Mouse (Mus musculus): Measurements from ENCODE around the gene Smox. TPM values are rescaled to one million over a fixed set of nuclear protein-coding genes. Genes with fewer than 3 reads are reported as not detected.
A peak's percentile ranks its signal among the peaks of the same experiment; 100 is the strongest.

Smox gene
- total and polyA plus RNA-seq, 2 experiments from 2014 or later, result 55.4 to 67.9 TPM

DNA sequence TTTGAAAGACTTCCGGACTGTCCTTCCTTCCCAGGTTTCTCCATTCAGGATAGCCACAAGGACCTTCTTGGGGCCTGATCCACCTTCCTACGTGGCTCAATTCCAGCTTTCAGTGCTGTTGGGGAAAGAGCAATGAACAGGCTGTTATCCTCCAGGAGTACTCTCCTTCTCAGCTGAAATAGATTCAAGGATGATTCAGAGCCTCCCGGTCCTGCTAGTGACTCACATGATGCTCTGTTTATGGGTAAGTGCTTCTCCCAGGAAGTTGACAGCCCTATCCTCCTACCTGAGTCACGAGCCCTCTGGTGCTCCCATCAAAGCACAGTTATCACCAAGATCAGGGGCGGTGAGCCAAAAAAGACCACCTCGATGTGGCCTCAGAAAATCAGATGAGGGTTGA is 7.1 kb upstream of the Smox start:
- no peak overlapping the region for H3K4me2 ChIP-seq (ENCODE audit: low read depth)
- no peak overlapping the region for H3K4me3 ChIP-seq (ENCODE audit: low read depth, low read length)
- H3K9ac ChIP-seq, result no peak overlapping the region
- no peaks in the 10 kb centered on the region for H3K4me1 ChIP-seq (ENCODE audit: insufficient read depth)
- H3K36me3 ChIP-seq (ENCODE audit: insufficient read depth), result no peaks in the 10 kb centered on the region
- ATAC-seq, result no peak
- no peak for DNase-seq
- no peak overlapping the region for H3K27ac ChIP-seq (ENCODE audit: low read depth, low read length)
- 86% methylated on average over 6 of the region's 6 CpGs for WGBS
- H3K27me3 ChIP-seq (ENCODE audit: insufficient read depth, low read length), result no peaks in the 10 kb centered on the region
- H3K9me3 ChIP-seq (ENCODE audit: low read length), result no peaks in the 10 kb centered on the region
- TF ChIP-seq CTCF (IDR thresholded peaks at IDR 0.05; ENCODE audit: low read depth), result no peak

DNA sequence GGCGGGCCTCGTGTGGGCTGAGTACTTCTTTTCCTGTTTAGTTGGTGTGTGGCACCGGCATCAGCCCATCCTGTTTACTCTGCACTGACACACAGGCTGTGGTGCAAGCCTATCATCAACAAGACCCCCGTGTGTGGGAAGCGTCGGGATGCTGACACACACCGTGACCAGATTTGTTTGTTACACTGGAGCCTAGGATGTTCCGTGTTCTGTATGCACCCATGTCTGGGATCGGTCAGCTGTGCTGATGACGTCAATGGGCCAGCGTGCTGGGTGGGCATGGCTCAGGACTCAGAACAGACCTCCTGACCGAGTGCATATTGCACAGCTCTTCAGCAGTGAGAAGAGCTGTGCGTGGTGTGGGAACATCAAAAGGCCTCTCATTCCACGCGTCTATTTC is 6.2 kb upstream of the Smox start:
- no peak for ATAC-seq
- H3K36me3 ChIP-seq (ENCODE audit: insufficient read depth), result no peaks in the 10 kb centered on the region
- no peak overlapping the region for H3K27ac ChIP-seq (ENCODE audit: low read depth, low read length)
- H3K9ac ChIP-seq, result no peak overlapping the region
- H3K27me3 ChIP-seq (ENCODE audit: insufficient read depth, low read length), result no peaks in the 10 kb centered on the region
- no peak for DNase-seq
- TF ChIP-seq CTCF (IDR thresholded peaks at IDR 0.05; ENCODE audit: low read depth), result no peak
- WGBS, result 91% methylated on average over 15 of the region's 15 CpGs
- no peak overlapping the region for H3K4me3 ChIP-seq (ENCODE audit: low read depth, low read length)
- H3K9me3 ChIP-seq (ENCODE audit: low read length), result no peaks in the 10 kb centered on the region
- no peaks in the 10 kb centered on the region for H3K4me1 ChIP-seq (ENCODE audit: insufficient read depth)
- H3K4me2 ChIP-seq (ENCODE audit: low read depth), result no peak overlapping the region

DNA sequence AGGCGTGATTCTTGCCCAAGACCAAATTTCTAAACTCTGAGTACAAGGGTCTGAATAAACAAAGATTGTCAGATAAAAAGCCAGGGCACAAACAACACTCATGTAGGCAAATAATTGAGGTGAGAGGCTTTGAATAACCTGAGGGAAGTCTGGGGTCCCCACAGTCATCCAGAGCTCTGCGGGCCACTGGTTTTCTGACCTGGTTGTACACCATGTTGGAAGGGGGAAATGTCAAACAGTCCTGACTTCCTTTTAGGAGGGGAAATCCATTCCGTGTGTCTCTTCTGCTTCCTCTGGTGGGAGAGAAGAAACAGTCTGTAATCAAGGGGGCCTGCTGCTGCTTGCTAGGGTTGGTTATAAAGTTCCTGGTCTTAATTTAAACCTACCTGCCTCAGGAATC is 5.2 kb upstream of the Smox start:
- Histone ChIP-seq H3K27me3 (ENCODE audit: insufficient read depth, low read length) (no peaks in the 10 kb centered on the region), H3K4me1 (ENCODE audit: insufficient read depth) (no peaks in the 10 kb centered on the region), H3K4me3 (ENCODE audit: low read depth, low read length) (no peak overlapping the region), H3K9me3 (ENCODE audit: low read length) (no peaks in the 10 kb centered on the region), H3K4me2 (ENCODE audit: low read depth) (no peak overlapping the region), H3K36me3 (ENCODE audit: insufficient read depth) (no peaks in the 10 kb centered on the region), H3K27ac (ENCODE audit: low read depth, low read length) (no peak overlapping the region), H3K9ac (no peak overlapping the region)
- WGBS, result 87% methylated on average over 3 of the region's 3 CpGs
- no peak for TF ChIP-seq CTCF (IDR thresholded peaks at IDR 0.05; ENCODE audit: low read depth)
- DNase-seq (no peak), ATAC-seq (no peak)

DNA sequence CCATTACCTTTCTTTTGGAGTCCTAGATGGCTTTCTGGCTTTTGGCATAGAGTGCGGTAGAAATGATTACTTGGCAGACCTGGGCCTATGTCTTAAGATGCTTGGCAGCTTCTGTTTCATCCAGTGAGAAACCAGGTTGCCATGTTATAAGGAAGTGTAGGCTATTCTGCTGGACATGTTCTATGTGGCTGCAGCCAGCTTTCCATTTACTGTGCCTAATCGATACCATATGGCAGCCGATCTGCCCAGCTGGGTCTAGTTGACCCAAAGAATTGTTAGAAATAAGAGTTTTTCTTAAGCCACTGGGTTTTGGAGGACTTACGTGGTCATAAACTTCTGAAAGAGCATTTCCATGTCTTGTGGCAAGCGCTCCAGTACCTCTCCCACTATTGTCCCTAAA is 4.0 kb upstream of the Smox start:
- H3K27me3 ChIP-seq (ENCODE audit: insufficient read depth, low read length), result no peaks in the 10 kb centered on the region
- H3K9ac ChIP-seq, result no peak overlapping the region
- H3K4me1 ChIP-seq (ENCODE audit: insufficient read depth), result no peaks in the 10 kb centered on the region
- DNase-seq (no peak), ATAC-seq (no peak)
- no peak overlapping the region for H3K4me2 ChIP-seq (ENCODE audit: low read depth)
- H3K9me3 ChIP-seq (ENCODE audit: low read length), result no peaks in the 10 kb centered on the region
- H3K4me3 ChIP-seq (ENCODE audit: low read depth, low read length), result no peak overlapping the region
- TF ChIP-seq CTCF (IDR thresholded peaks at IDR 0.05; ENCODE audit: low read depth), result no peak
- H3K27ac ChIP-seq (ENCODE audit: low read depth, low read length), result no peak overlapping the region
- H3K36me3 ChIP-seq (ENCODE audit: insufficient read depth), result no peaks in the 10 kb centered on the region
- WGBS, result 88% methylated on average over 5 of the region's 5 CpGs

DNA sequence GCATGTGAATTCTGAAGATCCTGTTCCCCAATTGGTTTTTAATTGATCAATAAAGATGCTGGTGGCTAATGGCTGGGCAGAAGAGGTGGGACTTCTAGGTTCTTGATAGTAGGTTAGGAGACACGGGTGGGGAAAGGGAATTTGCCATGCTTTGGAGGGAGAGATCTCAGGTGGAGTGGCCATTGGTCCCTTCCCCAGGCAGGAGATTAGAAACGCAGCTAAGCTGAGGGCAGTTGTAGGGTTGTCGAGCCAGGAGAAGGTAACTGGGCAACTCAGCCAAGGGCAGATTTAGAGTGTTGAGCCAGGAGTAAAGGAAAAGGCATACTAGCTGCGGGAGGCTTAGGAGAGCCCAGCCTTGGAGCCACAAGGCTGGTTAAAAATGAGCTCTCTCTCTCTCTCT is 3.0 kb upstream of the Smox start:
- TF ChIP-seq CTCF (IDR thresholded peaks at IDR 0.05; ENCODE audit: low read depth), result no peak
- no peak for DNase-seq

DNA sequence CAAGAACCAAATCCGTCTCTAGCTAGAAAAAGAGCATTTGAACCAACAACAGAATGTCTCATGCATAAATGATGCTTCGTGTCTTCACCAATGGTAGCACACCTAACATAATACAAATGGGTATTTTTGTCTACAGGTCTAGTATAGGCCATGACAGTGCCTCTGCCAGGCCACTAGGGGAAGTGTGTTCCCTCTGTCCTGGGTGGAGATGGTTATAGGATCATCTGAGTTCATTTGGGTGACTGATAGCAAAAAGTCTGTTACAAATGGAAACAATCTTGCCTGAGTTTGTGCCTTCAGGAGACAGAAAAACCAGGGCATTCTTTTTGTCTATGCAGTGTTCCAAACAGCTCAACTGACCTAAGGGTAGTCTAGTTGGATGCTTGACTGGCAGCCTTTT is 2.4 kb upstream of the Smox start:
- Histone ChIP-seq H3K27ac (ENCODE audit: low read depth, low read length) (no peak overlapping the region), H3K9me3 (ENCODE audit: low read length) (no peaks in the 10 kb centered on the region), H3K4me3 (ENCODE audit: low read depth, low read length) (no peak overlapping the region), H3K4me1 (ENCODE audit: insufficient read depth) (peaks cover 13% of the 10 kb centered on the region), H3K4me2 (ENCODE audit: low read depth) (no peak overlapping the region), H3K27me3 (ENCODE audit: insufficient read depth, low read length) (no peaks in the 10 kb centered on the region), H3K9ac (no peak overlapping the region), H3K36me3 (ENCODE audit: insufficient read depth) (no peaks in the 10 kb centered on the region)
- DNase-seq (no peak), ATAC-seq (no peak)
- TF ChIP-seq CTCF (IDR thresholded peaks at IDR 0.05; ENCODE audit: low read depth), result peak; percentile 38
- WGBS, result 89% methylated on average over 2 of the region's 2 CpGs

More for the DNA sequence above, 3.0 kb upstream of the Smox start:
- WGBS, result 77% methylated on average over 4 of the region's 4 CpGs
- H3K4me2 ChIP-seq (ENCODE audit: low read depth), result no peak overlapping the region
- H3K4me1 ChIP-seq (ENCODE audit: insufficient read depth), result peaks cover 7% of the 10 kb centered on the region
- H3K27ac ChIP-seq (ENCODE audit: low read depth, low read length), result no peak overlapping the region
- H3K4me3 ChIP-seq (ENCODE audit: low read depth, low read length), result no peak overlapping the region
- ATAC-seq, result no peak
- no peak overlapping the region for H3K9ac ChIP-seq
- H3K27me3 ChIP-seq (ENCODE audit: insufficient read depth, low read length), result no peaks in the 10 kb centered on the region
- H3K36me3 ChIP-seq (ENCODE audit: insufficient read depth), result no peaks in the 10 kb centered on the region
- no peaks in the 10 kb centered on the region for H3K9me3 ChIP-seq (ENCODE audit: low read length)

DNA sequence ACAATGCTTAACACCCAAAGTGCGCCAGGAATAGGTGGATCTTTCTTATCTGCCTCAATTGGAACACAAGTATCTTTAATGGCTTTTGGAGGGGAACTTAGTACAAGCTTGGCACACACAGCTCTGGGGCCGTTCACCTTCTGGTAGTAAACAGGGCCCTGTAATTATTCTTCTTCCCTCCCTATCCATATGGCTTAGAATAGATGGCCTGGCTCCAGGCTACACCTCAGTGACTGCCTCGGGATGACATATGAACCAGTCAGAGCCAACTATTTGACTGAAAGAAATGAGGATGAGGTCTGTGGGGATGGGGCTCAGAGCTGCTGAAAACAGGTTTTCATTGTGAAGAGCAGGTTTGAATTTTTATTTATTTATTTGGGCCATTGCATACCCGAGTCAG is 1.7 kb upstream of the Smox start:
- DNase-seq (no peak), ATAC-seq (no peak)
- Histone ChIP-seq H3K4me1 (ENCODE audit: insufficient read depth) (peaks cover 15% of the 10 kb centered on the region), H3K36me3 (ENCODE audit: insufficient read depth) (no peaks in the 10 kb centered on the region), H3K27me3 (ENCODE audit: insufficient read depth, low read length) (no peaks in the 10 kb centered on the region), H3K4me3 (ENCODE audit: low read depth, low read length) (no peak overlapping the region), H3K9me3 (ENCODE audit: low read length) (no peaks in the 10 kb centered on the region), H3K27ac (ENCODE audit: low read depth, low read length) (no peak overlapping the region), H3K9ac (no peak overlapping the region), H3K4me2 (ENCODE audit: low read depth) (no peak overlapping the region)
- WGBS, result 52% methylated on average over 4 of the region's 4 CpGs
- no peak for TF ChIP-seq CTCF (IDR thresholded peaks at IDR 0.05; ENCODE audit: low read depth)

Data from forebrain, postnatal 0 days (tissue).